Mouse (Mus musculus) activated CD4-positive, CD25-positive, alpha-beta regulatory T cell, adult 4 months (primary cell): ENCODE measurements around the gene Rbm8a. TPM values are rescaled to one million over a fixed set of nuclear protein-coding genes. Genes with fewer than 3 reads are reported as not detected.
A peak's percentile ranks its signal among the peaks of the same experiment; 100 is the strongest.
"Not testable (repeated sequence)": the region's sequence is repeated elsewhere in the genome, so short reads cannot be mapped to it uniquely, and the experiment has no call there.

Experiments
- ATAC-seq: one replicate; pipeline ENCODE4 v1.8.0; 2017
- polyA plus RNA-seq, 2 experiments: library from polyadenylated mRNA; unstranded; fragments of 100-300 nt; shearing (Covaris generic); gene quantifications; one replicate each; pipeline ENCODE4 v1.2.1; 2017

The Rbm8a gene
- polyA plus RNA-seq, 2 experiments from 2014 or later: 98.9 to 135 TPM

DNA sequence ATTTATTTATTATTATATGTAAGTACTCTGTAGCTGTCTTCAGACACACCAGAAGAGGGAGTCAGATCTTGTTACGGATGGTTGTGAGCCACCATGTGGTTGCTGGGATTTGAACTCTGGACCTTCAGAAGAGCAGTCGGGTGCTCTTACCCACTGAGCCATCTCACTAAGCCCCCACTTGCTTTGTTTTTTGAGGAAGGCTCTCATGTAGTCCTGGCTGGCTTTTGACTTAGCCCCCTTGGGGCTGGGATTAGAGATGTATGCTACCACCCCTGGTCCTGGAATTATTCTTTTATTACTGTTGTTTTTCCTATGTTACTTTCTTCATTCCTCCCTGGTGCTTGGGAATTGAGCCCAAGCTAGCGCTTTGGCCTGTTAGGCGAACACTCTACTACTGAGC lies 23.7 kb upstream of the Rbm8a start:
- ATAC-seq: not testable (repeated sequence)

DNA sequence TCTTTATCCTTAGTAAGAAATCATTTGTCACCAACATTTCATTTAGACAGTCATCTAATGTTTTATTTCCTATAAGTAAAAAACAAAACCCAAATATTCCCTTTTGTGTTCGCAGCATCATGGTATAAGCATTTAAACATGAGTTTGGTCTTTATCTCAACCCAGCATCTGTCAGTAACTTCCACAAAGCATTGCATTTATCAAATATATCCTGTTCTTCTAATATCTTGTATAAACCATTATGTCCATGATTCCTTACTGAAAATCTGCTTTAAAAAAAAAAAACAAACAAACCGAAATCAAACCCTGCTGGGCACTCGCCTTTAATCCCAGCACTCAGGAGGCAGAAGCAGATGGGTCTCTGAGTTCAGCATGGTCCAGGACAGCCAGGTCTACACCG lies 23.1 kb upstream of the Rbm8a start:
- ATAC-seq: no peak

DNA sequence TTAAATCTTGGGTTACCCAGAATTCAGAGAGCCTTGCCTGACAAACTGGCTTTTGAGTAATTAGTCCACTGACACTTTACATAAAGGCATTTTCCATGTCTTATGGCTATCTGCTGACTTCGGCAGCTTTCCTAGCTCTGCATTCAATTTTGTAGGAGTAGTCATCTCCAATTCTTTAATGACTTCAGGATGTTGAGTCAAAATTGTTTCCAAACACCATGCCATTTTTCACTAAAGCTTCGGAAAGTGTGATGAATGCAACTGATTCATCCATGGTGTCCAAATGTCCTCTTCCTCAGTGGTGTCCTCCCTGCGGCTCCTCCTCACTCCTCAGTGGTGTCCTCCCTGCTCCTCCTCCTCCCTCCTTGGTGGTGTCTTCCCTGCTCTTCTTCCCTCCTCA lies 11.8 kb upstream of the Rbm8a start:
- no peak for ATAC-seq

DNA sequence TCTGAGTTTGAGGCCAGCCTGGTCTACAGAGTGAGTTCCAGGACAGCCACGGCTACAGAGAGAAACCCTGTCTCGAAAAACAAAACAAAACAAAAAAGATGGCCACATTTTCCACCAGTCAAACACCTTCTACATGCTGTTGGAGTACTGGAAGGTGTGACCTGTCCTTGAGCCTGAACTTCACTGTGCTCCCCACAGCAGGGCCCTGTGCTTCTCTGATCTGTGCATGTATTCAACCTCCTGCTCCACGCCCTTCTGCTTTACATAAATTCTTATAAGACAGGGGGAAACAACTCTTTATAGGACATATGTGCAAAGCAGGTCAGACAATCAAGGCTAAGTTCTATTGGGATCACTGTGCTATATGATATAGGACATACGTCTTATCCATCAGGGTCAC lies 6.5 kb upstream of the Rbm8a start:
- no peak for ATAC-seq

DNA sequence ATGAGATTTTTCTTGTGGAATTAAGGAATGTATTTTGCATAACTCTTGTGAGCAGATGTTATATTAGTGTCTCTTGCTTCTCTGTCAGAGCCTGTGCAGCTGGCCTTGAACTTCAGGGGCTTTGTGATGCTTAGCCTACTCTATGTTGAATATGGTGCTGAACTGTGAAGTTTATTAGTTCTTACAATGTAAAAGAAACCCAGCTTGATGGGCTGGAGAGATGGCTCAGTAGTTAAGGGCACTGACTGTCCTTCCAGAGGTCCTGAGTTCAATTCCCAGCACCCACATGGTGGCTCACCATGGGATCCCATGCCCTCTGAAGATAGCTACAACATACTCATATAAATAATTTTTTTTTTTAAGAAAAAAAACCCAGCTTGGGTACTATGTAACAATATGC lies 2.3 kb downstream of the Rbm8a start:
- no peak for ATAC-seq

DNA sequence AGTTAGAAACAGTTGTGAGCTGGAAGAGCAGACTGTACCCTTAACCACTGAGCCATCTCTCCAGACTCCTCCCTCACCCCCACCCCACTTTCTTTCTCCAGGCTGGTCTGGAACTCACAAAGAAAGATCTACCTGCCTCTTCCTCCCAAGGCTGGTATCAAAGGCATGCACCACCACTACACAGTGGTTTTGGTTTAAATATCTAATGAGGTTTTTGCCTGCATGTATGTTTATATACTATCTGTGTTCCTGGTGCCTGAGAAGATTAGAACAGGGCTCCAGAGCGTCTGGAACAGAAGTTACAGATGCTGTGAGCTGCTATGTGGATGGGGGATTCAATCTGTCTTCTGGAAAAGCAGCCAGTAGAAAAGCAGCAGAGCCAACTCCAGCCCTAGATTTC lies 4.3 kb downstream of the Rbm8a start:
- no peak for ATAC-seq

DNA sequence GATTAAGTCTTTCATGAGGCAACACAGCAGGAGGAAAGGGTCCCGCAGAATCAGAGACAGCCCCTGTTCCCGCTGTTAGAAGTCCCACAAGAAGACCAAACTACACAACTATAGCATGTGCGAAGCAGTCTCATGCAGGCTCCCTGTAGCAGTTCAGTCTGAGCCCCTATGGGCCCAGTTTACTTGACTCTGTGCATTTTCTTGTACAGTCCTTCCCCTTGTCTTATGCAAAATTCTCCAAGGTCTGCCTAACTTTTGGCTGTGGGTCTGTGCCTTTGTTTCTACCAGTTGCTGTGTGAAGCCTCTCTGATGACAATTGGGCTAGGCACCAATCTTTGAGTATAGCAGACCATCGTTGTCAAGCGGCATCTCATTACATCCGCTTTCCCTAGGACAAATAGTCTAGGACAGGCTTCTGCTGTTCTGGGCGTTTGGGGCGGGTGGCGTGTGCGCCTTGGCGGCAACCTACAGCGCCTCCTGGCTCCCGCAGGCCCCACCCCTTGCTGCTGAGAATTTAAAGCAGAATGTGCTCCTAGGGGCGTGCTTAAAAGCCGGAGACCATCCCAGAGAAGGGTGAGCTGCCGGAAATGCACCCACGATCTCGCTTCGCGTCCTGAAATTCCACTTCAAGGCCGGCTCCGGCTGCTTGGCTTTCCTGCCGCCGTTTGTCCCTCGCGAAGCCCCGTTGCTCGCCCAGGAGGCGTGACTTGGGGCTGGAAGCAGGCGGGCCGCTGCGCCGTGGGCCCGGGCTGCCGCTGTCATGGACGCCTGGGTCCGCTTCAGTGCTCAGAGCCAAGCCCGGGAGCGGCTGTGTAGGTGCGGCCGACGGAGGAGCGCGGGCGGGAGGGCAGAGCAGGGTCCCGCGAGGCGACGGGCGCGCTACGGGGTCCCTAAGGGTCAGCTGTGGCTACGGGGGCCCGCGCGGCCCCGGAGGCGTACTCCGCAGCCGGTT lies 5.5 kb downstream of the Rbm8a start, which contains the start of the genes Pex11b and Gm42957:
TSS of gene Pex11b (plus strand) at position 449 of the 952 bp plus-strand sequence.
TSS of gene Gm42957 (plus strand) at position 547 of the 952 bp plus-strand sequence.
- ATAC-seq: peak; percentile 81

DNA sequence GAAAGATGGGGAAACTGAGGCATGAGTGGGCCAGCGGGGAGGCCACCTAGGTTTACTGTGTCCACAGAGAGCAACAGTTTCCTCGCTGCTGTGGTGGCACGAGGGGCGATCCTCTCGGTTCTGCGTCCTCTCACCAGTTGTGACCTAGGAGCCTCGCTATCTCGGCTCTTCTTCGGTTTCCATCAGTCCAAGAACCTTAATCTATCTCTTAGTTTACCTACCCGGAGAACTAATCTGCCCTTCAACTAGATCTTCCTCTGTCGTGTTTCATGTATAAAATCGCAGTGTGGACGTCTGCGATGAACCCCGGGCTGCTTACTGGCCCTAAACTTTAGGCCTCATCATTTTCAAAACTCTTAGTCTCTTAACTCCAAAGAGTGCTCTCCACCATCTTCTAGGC lies 6.2 kb downstream of the Rbm8a start:
- no peak for ATAC-seq

DNA sequence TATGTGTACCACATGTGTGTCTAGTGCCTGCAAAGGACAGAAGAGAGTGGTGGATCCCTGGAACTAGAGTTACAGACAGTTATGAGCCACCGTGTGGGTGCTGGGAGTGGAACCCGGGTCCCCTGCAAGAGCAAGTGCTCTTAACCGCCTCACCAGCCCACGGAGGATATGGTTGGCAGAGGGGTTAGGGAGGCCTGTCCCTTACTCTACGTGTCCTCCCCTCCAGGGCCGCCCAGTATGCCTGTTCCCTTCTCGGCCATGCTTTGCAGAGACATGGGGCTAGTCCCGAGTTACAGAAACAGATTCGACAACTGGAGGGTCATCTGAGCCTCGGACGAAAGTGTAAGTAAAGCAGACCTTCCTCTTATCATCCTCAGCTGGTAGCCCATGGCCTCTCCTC lies 6.7 kb downstream of the Rbm8a start:
- no peak for ATAC-seq

DNA sequence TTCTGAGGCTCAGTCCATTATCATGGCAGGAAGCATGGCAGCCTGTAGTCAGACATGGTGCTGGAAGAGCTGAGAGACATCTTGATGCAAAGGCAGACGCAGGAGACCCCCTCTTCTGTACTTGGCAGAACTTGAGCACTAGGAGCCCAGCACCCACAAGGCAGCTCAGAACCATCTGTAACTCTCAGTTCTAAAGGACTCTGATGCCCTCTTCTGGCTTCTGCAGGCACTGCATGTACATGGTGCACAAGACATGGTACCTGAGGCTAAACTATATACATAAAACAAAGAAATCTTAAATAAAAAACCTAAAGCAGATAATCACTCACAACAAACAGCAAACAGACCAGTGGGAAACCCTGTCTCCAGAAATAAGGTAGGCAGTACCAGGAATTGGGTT lies 9.5 kb downstream of the Rbm8a start:
- no peak for ATAC-seq

DNA sequence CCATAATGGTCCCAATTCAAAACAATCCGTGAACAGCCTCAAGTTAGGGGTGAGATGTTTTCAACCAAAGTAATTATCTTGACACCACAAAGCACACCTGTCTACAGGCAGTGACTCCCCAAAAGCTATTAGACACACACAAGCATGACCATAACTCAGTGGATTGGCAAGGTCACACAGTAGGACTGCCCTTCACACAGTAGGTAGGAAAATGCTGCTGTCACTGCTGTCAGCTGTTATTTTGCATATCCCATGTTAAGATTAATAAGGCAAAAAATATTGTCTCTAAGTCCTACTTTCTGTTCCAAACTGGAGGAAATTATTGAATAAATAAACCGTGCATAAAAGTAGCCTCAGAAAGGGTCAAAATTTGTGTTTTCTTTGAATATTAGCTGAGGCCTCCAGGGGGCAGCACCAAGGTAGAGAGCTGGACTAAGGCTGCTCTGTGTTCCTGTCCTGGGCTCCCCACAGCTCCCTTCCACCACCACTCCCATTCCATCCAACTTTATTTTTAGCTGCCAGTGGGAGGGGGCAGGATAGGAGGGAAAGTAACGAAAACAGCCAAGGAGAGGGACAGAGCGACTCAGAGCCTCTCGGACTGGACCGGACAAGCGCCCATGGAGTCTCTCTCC lies 15.4 kb downstream of the Rbm8a start, which contains the start of gene Itga10:
TSS of gene Itga10 (plus strand) at position 567 of the 632 bp plus-strand sequence.
- ATAC-seq: no peak

DNA sequence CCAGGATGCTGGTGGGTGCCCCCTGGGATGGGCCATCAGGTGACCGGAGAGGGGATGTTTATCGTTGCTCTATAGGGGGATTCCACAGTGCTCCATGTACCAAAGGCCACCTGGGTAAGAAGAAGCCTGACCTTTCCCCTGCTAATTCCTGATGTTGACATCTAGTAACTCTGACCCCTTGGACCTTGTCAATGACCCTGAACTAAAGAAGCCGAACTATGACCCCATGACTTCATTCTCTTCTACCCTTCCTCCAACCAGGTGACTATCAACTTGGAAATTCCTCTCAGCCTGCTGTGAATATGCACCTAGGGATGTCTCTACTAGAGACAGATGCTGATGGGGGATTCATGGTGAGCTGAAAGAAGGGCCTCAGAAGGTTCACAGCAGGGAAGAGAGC lies 17.6 kb downstream of the Rbm8a start:
- ATAC-seq: no peak

DNA sequence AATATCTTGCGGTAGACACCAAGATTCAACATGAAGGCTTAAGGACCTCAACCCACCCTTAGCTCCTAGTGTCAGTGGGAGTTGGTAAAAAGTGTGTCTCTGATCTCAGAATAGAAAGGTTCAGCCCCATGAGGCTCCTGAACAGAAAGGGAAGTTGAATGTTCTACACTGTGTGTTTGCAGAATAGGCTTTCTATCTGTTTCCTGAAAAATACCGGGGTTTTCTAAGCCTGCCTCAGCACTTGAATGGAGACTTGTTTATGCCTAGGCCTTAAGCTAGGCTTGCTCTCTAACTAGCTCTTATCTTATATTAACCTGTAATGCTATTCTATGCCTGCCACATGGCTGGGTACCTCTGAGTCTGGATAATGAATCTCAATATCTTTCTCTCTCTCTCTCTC lies 31.2 kb downstream of the Rbm8a start:
- no peak for ATAC-seq

DNA sequence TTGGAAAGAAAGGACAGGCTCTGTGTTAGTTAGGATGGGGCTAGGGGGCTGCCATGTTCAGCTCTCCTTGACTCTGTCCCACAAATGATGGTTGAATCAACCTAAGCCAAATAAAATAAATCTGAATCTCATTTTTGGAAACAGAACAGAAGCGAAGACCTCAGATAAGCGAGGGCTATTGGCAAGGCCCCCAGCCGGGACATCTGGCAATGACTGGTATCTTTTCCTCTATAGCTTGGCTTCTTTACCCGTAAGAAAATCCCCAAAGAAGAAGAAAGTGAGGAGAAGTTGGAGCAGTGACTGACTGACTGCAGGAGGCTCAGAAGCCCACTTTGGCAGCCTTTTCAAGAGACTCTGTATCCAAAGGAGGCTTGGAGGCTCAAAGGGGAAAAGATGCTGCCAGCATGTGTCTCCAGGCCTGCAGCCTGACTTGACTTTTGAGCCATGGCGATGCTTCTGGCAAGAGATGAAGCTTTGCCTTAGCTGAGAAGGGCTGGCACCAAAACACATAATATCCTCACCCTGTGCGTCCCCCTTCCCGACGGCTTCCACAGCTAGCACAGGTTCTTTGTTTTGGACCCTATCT lies 33.1 kb downstream of the Rbm8a start:
- no peak for ATAC-seq

DNA sequence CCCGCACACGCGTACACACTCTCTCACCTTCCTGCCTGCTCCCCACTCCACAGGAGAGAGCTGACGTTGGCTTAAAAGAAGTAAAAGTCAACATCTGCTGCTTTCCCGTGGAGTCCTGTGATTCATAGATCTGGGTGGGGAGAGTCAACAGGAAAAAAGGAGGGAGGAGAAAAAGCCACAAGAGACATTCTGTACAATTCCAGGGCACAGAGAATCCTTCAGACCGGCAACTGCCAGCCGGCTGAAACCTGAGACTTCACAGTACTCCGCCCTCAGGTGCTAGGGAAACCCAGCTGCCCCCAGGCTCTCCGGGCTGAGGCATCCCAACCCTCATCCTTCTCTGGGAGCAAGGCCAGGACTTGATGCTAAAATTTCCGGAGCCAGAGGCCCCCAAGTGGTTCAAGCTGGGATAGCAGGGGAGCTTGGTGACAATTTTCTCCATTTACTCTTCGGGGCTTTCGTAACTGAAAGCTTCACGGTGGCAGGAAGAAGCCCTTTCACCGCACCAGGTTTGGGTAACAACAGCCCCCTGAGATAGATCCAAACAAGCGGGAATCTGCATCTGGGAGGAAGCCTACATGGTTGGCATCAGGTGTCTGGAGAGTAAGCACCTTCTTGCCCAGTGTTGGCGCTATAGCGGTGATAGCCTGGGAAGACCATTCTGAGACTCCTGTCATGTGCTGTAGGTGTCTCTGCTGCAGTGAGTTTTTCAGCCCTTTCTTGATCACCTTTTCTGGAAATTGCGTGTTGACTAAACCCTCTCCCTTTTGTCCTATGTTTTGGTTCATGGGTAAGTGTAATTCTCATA lies 33.9 kb downstream of the Rbm8a start:
- peak; percentile 36 for ATAC-seq

DNA sequence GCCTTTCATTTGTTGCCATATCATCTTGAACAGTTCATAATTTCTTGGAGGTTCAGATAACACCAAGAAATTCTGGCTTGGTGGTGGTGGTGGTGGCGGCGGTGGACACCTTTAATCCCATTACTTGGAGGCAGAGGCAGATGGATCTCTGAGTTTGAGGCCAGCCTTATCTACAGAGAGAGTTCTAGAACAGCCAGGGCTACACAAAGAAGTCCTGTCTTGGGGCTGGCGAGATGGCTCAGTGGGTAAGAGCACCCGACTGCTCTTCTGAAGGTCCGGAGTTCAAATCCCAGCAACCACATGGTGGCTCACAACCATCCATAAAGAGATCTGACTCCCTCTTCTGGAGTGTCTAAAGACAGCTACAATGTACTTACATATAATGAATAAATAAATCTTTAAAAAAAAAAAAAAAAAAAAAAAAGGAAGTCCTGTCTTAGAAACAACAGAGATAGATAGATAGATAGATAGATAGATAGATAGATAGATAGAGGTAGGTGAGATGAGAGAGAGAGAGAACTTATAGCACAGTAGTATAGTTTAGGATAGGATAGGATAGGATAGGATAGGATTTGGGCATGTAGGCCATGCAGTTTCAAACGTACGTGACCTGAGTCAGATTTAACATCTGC lies 36.1 kb downstream of the Rbm8a start:
- ATAC-seq: not testable (repeated sequence)

DNA sequence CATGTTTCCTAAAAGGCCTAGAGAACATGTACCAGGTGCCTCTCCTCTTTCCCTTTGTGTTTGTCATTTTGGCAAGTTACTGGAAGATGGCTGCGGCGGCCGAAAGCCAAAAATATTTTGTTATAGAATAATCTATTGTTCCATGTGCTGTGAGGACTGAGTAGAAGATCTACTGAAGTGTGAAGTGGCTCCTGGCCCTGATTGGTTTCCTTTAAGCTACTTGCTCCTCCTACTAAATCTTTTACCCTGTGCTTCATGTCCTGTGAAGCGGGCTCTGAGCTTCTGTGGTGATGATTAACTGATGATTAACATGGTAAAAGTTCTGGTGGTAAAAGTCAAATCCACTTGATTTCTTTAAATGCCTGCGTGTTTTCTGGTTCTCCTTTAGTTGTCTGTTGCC lies 37.2 kb downstream of the Rbm8a start:
- ATAC-seq: no peak

DNA sequence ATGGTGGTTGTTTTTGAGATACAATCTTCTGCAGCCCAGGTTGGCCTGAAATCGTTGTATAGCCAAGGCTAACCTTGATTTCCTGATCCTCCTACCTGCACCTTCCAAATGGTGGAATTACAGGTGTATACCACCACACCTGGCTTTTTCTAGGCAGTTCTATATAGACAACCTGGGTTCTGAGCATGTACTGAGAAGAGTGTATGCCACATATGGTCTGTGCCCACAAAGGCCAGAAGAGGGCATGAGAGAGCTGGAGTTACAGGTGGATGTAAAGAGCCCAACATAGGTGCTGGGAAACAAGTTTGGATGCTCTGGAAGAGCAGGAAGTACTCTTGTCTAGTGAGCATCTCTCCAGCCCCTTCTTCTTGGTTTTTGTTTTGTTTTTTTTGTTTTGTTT lies 37.6 kb downstream of the Rbm8a start:
- no peak for ATAC-seq

DNA sequence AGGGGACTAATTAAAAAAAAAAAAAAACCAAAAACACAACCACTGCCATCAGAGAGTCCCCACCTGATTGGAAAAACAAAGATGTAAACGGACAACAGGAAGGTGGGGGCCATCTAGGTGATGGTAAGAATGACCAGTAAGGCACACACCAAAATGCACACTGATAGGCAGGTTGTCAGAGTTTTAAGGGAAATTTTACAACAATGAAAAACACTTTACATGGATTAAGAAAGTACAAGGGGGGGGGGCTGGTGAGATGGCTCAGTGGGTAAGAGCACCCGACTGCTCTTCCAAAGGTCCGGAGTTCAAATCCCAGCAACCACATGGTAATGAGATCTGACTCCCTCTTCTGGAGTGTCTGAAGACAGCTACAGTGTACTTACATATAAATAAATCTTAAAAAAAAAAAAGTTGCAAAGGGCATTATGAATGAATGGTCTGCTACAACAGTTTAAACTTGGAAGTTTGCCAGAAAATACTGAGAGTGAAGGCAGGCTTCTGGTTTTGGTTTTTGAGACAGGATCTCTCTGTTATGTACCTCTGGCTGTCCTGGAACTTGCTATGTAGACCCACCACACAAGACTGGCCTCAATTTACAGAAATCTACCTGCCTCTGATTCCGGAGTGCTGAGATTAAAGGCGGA lies 38.8 kb downstream of the Rbm8a start:
- ATAC-seq: no peak

DNA sequence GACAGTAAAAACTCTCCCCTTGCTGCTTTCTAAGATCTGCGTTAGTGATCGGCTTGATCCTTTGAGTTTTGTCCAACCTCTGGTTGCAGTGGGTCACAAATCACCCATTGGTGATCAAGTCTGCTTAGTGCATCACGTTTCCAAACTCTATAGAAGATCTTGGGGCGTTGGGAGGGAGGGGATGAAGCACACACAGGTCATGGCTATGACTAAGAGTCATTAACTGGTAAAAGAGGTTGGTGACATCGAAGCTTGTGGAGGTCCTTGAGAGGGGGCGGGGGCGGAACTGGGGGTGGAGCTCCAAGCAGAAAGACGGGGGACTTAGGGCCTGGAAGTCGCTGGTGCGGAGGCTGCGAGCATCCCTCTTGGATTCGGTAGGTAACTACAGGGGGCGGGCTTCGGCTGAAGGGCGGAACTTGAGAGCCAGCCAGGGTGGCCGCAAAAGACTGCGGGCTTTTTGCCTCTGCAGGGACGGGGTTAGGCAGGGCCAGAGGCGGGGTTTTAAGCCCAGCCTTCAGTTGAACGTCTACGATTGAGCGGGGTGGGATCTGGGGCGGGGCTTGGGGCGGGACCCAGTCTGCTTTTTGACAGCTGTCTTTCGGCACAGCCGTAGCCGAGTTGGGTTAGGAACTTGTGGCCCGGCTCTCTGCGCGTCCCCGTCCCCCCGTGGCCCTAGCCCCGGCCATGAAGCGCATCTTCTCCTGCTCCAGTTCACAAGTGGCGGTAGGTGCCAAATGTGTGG lies 40.2 kb downstream of the Rbm8a start, which contains the start of gene Ankrd35:
TSS of gene Ankrd35 (plus strand) at position 405 of the 742 bp plus-strand sequence.
- ATAC-seq: peak; percentile 96

DNA sequence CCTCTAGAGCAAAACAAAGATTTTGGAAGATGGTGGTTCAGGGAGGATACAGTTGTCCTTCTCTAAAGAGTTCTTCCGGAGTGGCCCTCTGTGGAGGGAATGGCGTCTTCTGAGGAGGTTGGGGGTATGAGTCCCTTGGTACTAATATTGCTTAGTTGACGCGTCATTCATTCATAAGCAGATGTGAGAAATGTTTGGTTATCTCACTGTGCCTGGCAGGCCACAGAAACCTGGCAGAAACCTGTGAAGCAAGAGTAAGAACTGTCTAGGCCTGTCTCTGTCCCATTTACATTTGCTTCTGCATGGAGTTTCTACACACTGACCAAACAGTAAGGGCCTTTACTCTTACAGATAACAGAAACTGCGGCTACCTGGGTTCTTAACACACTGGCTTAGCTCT lies 41.8 kb downstream of the Rbm8a start:
- ATAC-seq: no peak
